Mouse (Mus musculus) gastrocnemius, postnatal 36 days (tissue): ENCODE results near the gene Olfr1106. TPM values are rescaled to one million over a fixed set of nuclear protein-coding genes. Genes with fewer than 3 reads are reported as not detected.

Experiments
- DNase-seq, 2 experiments: peaks; one replicate each; pipeline ENCODE4 v3.0.0; 2022
- intact Hi-C: fragments of 180-260 bp; cut with DNase I; formaldehyde crosslinking; loops from one replicate; pipeline ENCODE4 v1.15.1; 2025
- long read RNA-seq, 2 experiments: library from polyadenylated mRNA; stranded (forward); transcript quantifications; one replicate each; pipeline ENCODE4 v2.0.0; 2021
- total RNA-seq, 2 experiments: library from RNA; stranded (reverse); gene quantifications; 2 replicates each; pipeline ENCODE4 v1.2.3; 2021

Gene Olfr1106
- total RNA-seq = not detected
- long read RNA-seq, experiment 1 = 0 reads
- long read RNA-seq, experiment 2 = 0 reads

GRCm38 (mm10) chr2:87052173-87052572 is at the start of gene Olfr1106:
Gene Olfr1106, minus strand, starts transcription at chr2:87052273.
- intact Hi-C loops = no loop called here
- DNase-seq = no peak

- DNase-seq = no peak
- intact Hi-C loops = no loop called here
Measured at GRCm38 (mm10) chr2:87095908-87096307, 43.8 kb upstream of the Olfr1106 start, which contains the start of gene Olfr1109. Gene Olfr1109, minus strand, starts transcription at chr2:87096008.

- no peak for DNase-seq
- intact Hi-C loops = no loop called here
Measured at GRCm38 (mm10) chr2:87075717-87076116, 23.6 kb upstream of the Olfr1106 start, which contains the start of gene Olfr1107. Gene Olfr1107, minus strand, starts transcription at chr2:87075817.

GRCm38 (mm10) chr2:87036431-87036830 is 15.6 kb downstream of the Olfr1106 start, which contains the start of gene Olfr1105:
Gene Olfr1105, minus strand, starts transcription at chr2:87036531.
- intact Hi-C loops = no loop called here
- DNase-seq = no peak

GRCm38 (mm10) chr2:87026980-87027379 is 25.1 kb downstream of the Olfr1106 start, which contains the start of gene Olfr1104:
Gene Olfr1104, minus strand, starts transcription at chr2:87027080.
- no peak for DNase-seq
- intact Hi-C loops = no loop called here

GRCm38 (mm10) chr2:86998098-86998497 is 54.0 kb downstream of the Olfr1106 start, which contains the start of gene Olfr1102:
Gene Olfr1102, plus strand, starts transcription at chr2:86998398.
- DNase-seq = no peak
- intact Hi-C loops = no loop called here

Other genes with a start within 250 kb of the Olfr1106 start
- not detected for gene Olfr141, start 242.3 kb downstream of the Olfr1106 start, total RNA-seq
- not detected for gene Olfr1094, start 227.6 kb downstream of the Olfr1106 start, total RNA-seq
- not detected for gene Olfr1095, start 200.6 kb downstream of the Olfr1106 start, total RNA-seq
- gene Gm13723, start 177.5 kb downstream of the Olfr1106 start, total RNA-seq = not detected
- gene Olfr1097, start 160.1 kb downstream of the Olfr1106 start, total RNA-seq = not detected
- gene Olfr1098, start 127.7 kb downstream of the Olfr1106 start, total RNA-seq = not detected
- gene Olfr1099, start 91.6 kb downstream of the Olfr1106 start, total RNA-seq = not detected
- gene Olfr1100, start 72.3 kb downstream of the Olfr1106 start, total RNA-seq = not detected
- not detected for gene Olfr1101, start 61.1 kb downstream of the Olfr1106 start, total RNA-seq
- gene Olfr1102, start 53.9 kb downstream of the Olfr1106 start, total RNA-seq = not detected
- gene Olfr1104, start 25.2 kb downstream of the Olfr1106 start, total RNA-seq = not detected
- not detected for gene Olfr1105, start 15.7 kb downstream of the Olfr1106 start, total RNA-seq
- not detected for gene Olfr1107, start 23.5 kb upstream of the Olfr1106 start, total RNA-seq
- gene Olfr1109, start 43.7 kb upstream of the Olfr1106 start, total RNA-seq = not detected
- gene Olfr259, start 62.3 kb upstream of the Olfr1106 start, total RNA-seq = not detected
- gene Olfr1110, start 88.0 kb upstream of the Olfr1106 start, total RNA-seq = not detected
- gene Olfr1111, start 100.4 kb upstream of the Olfr1106 start, total RNA-seq = not detected
- not detected for gene Olfr1112, start 135.5 kb upstream of the Olfr1106 start, total RNA-seq
- gene Olfr1113, start 156.7 kb upstream of the Olfr1106 start, total RNA-seq = not detected
- not detected for gene Olfr1115, start 195.7 kb upstream of the Olfr1106 start, total RNA-seq
- gene Olfr1116, start 215.3 kb upstream of the Olfr1106 start, total RNA-seq = not detected